Mouse (Mus musculus) urinary bladder, postnatal 25 days (tissue): ENCODE data around the gene Kcnma1.

ENCODE experiments used
- DNase-seq: peaks from one replicate; pipeline ENCODE4 v3.0.0; 2022; ENCODE audit warnings: low spot score

Gene Kcnma1

DNA sequence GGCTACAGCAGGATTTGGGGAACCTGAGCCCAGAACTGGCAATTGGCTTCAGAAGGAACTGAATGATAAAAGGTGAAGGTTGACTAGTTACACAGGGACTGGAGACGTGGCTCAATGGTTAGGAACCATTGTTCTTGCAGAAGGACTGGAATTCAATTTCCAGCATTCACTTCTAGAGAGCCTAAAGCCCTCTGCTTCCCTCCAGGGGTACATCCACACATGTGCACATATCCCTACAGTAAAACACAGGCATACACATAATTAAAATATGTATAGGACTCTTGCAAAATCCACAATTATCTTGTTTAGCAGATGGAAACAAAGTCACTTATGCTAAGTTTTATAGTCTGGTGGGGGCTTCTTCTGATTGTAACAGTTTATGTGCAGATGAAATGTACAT lies 485.1 kb downstream of the Kcnma1 start:
- no peak for DNase-seq

DNA sequence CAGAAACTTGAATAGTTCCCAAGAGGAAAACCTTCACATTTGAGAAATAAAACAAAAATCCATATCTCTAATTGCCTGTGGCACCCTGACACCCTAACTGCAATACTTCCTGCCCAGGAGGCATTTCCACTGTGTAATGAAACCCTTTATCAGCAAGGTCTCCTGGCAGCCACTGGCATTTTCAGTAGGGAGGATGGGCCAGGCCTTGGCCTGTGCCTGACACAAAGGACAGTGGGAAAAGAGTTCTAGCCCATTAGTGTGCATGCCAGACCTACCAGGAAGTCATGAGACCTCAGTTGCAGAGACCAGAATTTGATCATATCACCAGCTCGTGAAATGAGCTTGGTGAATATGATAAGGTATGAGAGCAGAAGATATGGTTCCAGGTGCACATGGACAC lies 488.4 kb downstream of the Kcnma1 start:
- DNase-seq, result no peak

DNA sequence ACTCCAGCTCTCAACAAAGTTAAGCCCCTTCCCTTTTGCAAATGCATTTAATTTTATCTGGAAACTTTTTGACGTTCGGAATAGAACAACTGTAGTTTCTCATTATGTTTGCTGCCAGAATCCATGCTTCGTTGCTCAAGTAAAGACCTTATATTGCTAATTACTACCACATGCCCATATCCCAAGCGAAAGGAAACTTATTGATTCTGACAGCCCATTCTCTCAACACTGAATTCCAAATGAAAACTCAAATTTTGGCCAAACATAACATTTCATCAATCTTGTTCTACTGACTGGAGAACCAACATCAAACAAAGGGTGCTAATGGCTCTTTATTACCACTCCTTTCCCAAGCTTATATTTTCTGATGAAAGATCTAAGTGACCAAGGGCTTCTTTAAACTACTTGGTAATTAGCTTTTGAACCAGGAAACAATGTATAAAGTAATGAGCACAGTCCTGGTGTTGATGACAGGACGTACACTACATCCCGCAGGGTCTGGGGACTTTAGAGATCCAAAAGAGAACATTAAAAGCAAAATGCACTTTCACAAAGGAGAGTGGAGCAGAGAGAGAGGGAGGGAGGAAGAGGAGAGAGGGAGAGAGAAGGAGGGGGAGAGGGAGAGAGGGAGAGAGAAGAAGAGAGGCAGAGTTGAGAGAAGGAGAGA lies 490.3 kb downstream of the Kcnma1 start:
- DNase-seq, result no peak

DNA sequence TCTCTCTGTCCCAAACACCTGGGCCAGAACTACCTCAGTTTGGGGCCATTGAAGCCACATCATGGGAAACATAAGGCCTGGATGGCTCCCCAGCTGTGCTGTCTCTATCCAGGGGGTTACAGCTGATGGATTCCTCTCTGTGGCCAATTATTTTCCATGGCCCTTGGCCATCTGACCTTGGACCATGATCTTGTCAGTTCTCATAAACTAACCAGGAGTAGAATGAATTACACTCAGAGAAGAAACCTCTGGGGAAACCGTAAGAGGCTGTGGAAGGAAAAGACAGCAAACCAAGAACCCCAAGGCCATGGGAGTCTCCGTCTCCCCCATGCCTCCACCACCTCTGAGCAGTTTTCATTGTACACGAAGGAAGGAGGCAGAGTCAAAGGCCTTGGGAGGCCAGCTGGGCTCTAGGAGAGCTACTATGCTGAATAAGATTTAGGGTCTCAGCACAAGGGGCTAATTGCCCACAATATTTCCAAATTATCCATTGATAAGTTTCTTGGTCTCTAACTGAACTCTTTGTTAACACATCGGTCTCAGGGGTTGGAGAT lies 491.6 kb downstream of the Kcnma1 start:
- DNase-seq, result no peak

DNA sequence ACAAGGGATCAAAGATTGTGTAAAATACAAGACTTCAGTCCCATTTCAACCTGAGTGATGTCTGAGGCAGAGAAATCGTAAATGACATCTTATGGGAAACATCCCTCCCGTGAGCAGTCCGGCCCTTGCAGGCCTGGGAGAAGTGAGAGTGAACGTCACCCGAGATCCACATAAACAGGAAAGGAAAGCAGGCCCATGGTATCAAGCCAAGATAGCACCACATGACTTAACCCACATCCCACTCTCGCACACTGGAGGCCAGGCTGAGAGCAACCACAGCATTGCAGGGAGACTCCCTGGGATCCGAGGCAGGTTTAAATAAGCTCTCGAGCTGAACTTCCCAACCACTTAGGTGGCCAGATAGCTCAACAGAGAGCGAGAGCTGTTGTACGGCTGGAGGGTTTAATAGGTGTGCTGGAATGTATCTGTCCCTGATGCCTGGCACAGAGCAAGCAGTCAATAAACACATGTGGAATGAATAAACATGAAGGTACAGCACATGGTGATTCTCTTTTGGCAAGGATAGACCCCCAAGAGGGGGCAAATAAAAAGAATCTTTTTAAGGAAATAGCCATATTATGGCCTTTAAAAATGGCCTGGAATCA lies 493.1 kb downstream of the Kcnma1 start:
- no peak for DNase-seq

DNA sequence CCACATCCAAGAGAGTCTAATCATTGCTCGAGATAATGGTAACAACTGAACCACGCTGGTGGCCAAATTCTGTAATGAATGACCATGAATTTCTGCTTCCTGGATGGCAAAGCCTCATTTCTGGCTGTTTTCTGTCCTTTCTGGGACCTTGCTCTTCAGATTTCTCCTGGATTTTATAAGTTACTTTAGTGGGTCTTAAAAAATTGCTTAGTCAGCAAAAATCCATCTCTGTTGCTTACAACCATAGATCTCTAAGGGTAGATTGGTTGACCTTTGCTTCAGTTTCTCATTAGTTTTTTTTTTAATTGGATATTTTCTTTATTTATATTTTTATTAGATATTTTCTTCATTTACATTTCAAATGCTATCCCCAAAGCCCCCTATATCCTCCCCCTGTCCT lies 496.9 kb downstream of the Kcnma1 start:
- no peak for DNase-seq

DNA sequence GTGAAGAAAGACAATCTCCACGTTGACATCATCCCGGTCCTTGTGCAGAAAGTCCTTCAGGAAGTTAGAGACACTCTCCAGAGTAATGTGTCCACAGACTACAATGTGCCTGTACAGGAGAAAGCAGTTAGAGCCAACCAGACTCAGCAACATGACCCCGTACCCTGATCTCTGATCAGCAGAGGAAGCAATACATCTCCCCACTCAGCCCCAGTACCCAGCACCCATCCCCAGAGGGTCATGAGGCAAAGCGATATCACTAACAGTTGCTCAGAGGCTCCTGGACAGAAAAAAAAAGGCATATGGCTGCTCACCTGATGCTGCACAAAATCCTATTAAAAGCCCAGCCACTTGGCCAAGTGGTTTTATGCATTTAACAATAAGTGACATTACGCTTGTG lies 504.5 kb downstream of the Kcnma1 start:
- no peak for DNase-seq

DNA sequence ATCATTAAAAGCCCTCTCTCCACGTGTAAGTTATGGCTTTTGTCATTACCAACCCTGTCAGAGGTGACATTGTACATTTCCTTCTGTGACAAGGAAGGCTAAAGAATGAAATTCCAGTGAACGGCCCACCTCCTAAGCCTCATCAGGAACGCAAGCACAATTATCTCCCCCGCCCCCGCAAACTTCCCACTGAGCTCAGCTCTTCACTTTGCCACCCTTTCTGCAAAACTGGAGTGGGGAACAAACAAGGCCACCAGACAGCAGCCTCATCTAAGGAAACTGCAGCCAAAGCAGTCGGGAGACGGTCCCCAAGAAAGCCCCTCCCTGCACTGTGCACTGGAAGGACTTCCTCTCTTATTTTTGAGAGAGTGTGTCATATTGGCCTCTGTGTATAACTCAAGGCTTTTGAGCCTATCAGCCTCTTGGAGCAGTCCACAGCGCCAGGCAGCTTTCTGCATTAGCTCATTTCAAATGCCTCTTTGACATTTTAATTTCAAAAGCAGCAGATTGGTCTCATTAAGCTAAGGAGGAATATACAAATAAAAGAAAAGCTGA lies 512.0 kb downstream of the Kcnma1 start:
- DNase-seq, result no peak

DNA sequence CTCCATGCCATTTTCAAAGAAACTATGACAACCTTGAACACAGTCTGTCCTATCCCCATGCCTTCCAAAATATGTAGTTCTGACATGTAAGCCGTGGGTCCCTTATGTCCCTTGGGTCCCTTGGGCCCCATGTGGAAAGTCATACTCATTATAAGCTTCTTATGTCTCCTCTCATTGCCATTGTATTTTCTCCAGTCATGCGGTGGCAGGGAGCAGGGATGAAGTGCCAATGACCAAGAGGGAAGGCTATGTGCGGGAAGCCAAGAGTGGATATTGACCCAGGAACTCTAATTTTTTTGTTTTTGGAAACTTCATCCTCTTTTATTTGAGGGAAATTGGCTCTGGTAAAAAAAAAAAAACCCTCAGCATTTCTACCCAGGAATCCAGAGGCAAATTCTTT lies 517.5 kb downstream of the Kcnma1 start:
- DNase-seq, result no peak

DNA sequence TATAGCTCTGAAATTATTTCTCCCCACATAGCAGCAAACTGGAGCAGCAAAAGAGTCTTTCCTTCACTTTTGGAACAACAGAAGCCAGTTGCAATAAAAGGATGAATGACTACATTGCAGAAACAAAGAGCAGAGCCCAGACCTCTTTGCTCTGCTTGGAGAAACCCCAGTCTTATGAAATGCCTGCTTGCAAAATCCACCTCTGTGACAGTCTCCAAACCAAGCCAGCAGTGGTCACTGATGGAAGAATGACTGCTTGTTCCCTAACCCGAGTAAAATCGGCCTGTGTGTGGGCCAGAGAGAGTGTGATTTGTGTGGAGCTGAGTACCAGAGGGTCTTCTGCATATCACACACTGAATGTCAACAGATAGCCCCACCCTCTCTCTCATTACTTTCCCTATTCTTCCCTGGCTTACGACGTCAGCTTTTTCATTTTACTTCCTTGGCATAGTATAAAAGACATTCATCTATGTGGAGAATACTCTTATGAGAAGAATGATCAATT lies 518.0 kb downstream of the Kcnma1 start:
- no peak for DNase-seq

DNA sequence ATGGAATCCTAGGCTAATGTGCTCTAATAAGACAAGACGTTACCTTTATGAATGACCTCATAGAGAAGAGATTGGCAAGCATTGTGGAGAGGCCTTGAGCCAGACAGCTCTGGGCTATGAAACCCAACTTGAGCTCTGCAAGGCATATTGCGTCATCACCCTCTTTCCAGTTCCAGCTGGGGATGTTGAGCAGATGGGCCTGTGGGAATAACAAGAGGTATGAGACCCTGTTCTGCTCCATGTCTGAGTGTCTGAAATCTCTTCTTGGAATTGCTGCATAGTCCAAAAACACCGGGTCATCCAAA lies 519.8 kb downstream of the Kcnma1 start:
- peak; percentile 13 for DNase-seq

DNA sequence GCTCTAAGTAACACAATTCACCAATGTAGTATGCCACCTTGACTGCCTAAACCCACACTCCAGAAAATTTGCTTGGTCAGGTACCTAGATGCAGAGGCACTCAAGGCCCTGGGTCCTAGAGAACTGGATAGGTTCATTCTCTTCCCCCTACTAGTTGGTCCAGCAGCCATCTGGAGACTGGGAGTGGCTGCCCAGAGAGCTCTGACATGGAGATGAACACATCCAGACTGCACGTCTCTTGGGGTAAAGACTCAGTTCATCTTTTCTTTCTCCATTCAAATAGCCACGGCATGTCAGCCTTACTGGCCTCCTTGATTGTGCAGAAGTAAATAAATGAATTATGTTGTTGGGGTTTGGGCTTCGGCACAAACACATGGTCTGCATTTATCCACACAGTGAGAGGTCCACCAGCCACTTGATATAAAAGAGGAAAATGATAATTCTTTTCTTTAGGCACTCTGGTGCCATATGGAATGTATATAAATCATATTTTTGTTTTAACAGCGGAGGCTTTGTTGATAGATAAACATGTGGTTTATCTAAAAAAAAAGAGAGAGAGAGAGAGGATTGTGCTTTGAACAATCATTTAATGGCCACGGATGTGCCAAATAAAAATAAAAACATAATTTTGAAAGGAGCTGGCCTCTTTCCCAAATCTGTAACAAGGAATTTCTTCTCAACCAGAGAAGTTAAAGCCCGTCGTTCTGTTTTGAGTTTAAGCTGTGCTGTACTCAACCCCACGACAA lies 520.4 kb downstream of the Kcnma1 start:
- DNase-seq, result no peak

DNA sequence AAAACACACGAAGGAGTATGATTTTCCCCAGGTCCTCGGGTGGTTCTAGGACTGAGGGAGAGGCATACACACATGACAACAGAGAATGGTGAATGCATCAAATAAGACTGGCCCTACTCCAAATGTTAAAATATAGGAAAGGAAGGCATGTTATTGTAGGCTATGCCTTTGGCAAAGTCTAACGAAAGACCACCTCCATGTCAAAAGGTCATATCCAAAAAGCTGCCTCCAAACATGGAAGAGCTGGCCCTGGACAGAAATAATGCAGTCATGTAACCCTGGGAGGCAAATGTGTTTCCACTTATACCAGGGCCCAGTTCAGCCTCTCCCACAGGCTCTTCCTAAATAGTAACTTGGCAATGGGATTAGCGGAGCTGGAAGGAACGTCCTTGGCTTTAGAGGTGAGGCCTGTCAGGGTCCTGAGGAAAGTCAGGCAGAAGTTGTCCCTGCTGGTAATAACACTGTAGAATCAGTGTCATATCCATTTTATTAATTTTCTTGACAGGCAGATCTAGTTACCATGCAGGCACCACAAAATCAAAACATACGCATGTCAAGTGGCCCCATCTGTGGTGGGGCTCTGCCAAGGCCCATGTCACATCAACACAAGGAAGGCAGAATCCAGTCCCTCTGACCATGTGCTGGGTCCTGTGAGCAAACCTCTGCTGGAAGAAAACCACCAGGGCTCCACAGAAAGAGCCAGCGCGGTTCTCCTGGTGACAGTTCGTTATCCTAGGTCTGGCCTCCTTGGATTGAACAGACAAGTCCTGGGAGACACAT lies 521.5 kb downstream of the Kcnma1 start:
- no peak for DNase-seq

DNA sequence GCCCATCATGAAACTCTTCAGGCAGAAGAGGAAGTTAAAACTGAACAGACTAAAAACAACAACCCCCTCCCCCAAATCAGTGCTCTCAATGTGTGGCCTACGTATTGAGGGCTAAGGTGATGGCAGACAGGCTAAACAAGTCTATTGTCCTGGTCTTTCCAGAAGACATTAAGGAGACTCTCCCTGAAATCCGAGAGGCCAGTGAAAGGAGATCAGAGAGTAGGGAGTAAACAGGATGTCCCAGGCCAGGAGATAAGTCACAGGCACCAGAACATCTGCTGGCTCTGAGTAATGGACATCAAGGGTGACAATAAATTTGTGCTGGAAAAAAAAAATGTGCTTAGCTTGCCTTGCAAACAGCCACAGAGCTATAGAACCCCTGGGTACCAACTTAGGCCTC lies 522.9 kb downstream of the Kcnma1 start:
- DNase-seq, result no peak

DNA sequence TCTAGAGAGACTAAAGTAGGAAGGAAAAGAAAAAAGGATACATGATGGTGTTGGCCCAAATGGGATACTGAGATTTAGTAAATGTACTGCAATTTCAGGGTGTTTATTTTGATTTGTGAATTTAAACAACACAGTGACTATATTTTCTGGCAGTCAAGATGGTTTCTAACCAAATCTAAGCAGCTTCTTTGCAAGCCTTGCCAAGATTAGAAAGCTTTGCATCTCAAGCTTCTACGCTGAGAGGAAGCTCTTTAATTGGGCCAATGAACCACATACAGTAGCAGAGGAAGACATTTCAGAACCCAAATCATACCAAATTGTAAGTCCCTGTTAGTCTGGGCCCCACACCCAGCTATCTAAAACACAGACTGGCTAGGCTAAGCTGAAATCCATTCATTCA lies 527.6 kb downstream of the Kcnma1 start:
- no peak for DNase-seq

DNA sequence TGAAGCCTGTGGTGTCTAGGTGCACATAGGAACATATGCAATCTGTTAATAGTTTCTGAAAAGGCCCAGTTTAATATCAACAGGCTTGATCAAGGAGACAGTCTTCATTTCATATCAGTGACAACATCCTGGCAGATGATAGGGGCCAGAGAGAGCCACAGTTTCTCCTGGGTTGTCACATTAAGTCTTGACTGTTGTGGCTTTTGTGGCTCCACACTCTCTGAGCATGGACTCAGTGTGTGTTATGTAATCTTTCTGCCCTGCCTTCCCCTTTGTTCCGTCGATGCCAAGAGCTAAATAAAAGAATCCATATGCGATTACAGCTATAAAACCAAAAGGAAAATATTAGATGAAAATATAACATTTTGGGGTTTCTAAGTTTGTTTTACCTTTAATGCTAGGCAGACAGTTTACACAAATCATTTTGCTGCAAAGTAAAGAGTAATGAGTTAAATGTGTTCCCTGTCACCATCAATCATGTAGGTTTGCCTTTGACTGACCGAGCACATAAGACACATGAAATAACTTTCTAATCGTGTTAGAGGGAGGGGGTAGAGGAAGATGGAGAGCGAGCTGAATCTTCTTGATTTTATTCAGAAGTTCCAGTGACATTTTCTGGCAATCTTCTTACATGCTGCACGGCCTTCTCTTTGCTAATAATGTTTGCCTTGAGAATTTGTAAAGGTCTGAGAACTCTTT lies 528.3 kb downstream of the Kcnma1 start:
- no peak for DNase-seq

DNA sequence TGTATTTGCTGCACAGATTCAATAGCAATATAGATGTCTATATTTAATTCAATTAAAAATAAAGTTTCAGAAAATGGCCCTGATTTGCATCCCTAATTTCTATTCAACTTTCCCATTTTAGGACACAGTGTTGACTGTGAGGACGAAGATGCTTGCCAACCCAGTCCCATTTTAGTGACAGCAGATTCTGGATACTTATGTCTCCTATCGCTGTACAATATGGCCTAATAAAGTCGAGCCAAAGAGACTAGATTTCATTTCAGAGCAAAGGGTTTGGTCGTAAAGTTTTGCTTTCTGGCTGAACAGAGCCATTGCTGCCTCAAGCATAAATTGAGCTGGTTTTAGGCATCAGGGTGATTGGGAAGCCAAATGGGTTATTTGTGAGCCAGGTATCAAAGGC lies 539.2 kb downstream of the Kcnma1 start:
- DNase-seq, result no peak

DNA sequence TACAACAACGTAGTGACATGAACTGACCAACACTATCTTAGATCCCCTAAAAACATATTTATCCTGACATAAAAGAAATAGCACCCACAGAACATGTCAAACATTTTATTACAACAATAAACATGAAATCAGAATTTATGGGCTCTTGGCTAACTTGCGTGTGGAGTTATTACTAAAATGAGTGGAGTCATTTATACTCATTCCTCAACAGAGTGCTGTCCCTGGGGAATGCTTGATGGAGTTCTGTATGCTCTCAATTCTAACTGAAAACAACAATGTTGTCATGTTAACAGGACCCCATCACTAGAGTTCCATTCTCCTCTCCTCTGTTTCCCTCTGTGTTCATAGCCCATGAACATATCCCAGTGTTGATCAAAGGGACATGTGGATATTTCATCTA lies 544.2 kb downstream of the Kcnma1 start:
- no peak for DNase-seq

DNA sequence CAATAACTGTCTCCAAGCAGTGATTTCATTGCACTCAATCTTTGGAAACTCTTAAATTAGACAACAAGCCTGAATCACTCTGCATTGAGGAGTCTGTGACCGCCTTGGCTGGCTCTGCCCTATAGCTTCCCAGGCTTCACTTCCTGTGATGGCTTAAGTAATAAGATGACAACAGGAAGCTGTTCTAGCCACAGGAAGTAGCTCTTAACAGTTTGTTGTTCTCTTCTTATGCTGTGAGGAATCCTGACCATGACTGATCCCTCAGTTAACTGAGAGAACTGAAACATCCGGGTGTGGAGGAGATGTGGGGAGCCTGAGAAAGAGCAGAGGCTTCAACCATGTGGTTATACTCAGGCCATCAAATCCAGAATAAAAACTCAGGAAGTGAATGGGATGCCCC lies 549.2 kb downstream of the Kcnma1 start:
- DNase-seq, result no peak

DNA sequence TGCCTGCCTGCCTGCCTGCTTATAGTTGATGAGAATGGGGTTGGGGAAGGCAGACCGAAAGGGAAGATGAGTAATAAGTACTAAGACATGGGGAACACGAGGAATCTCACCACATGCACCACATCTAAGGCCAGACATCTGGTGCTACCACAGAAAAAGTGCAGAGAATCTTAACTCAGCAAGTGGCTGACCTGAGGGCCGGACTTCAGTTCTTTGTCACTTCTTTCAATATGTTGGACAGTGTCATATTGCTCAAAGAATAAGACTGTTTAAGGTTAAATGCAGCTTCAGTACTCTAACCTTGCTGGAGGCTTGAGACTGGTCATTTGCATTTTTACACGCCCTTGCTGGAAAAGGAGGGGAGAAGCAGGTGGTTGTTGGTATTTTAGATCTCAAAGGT lies 555.7 kb downstream of the Kcnma1 start:
- DNase-seq, result no peak

DNA sequence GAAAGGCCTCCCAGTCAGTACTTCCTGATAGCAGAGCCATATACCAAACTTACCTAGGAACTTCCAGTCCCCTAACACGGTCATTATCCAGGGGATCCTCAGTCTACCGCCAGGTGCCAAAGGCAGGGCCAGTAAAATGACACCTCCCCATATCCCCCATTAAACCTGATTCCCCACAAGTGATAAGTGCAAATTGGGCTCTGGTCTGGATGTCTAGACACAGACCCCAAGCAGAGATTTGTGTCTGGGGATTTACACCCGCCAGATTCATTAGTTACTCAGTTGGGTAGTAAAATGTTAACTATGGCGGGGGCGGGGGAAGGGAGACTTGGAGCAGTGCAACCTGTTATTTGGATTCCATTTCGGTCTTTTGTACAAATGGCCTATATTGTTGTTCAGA lies 562.6 kb downstream of the Kcnma1 start:
- no peak for DNase-seq

DNA sequence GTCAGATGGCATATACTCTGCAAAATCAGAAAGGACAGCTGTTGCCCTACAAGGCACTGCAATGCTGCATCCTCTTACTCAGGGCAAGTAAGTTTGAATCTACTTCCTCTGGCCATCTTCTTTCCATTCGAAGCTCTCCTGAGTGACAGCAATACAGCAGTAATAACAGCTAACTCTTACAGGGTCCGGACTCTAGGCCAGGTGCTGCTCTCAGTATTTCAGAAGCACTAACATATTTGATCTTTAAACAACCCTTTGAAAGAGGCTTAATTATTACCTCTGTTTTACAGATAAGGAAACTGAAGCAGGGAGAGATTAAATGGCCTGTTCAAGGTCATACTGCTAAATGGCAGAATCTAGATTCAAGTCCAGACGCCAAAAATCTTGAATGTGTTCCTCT lies 576.8 kb downstream of the Kcnma1 start:
- no peak for DNase-seq
